Mouse (Mus musculus): ENCODE results near the gene Aldob. TPM values are rescaled to one million over a fixed set of nuclear protein-coding genes. Genes with fewer than 3 reads are reported as not detected.

Gene Aldob
- polyA plus RNA-seq (2015; fragmentation: Nextera tagmentation; extraction: Ambion mirVana) = 0.43 and 0.47 TPM in 2 replicates

DNA sequence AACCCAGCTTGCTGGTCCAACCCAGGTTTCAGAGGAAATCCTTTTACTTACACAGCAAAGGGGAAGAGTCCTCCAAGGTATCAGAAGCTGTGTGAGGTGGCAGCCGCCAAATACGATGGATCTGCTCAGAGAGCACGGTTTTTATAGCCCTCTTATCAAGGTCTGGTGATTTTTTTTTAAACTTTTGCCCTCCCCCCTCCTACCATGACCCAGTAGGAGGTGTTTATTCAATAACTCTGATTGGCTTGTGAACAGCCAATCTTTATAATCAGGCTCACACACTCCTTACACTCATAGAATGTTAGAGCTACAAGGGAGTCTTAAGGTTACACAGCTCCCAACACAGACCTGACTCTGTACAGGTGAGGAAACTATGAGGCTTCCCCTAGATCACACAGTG is at the start of gene Aldob:
Gene Aldob (minus strand): TSS at position 164 of the 400 bp plus-strand sequence.
- Histone ChIP-seq H3K27ac (replicated peaks) (no peak within 1 kb of the TSS), H3K4me3 (no peak within 1 kb of the TSS), H3K4me1 (replicated peaks) (no peaks in the 10 kb centered on the region), H3K9ac (no peak within 1 kb of the TSS), H3K27me3 (no peaks in the 10 kb centered on the region), H3K36me3 (no peaks in the 10 kb centered on the region), H3K9me3 (no peaks in the 10 kb centered on the region), H3K4me2 (no peak within 1 kb of the TSS)
- ATAC-seq (ENCODE audit: low FRiP score, low read depth) = no peak
- WGBS = 73% methylated on average over 3 of the region's 3 CpGs

DNA sequence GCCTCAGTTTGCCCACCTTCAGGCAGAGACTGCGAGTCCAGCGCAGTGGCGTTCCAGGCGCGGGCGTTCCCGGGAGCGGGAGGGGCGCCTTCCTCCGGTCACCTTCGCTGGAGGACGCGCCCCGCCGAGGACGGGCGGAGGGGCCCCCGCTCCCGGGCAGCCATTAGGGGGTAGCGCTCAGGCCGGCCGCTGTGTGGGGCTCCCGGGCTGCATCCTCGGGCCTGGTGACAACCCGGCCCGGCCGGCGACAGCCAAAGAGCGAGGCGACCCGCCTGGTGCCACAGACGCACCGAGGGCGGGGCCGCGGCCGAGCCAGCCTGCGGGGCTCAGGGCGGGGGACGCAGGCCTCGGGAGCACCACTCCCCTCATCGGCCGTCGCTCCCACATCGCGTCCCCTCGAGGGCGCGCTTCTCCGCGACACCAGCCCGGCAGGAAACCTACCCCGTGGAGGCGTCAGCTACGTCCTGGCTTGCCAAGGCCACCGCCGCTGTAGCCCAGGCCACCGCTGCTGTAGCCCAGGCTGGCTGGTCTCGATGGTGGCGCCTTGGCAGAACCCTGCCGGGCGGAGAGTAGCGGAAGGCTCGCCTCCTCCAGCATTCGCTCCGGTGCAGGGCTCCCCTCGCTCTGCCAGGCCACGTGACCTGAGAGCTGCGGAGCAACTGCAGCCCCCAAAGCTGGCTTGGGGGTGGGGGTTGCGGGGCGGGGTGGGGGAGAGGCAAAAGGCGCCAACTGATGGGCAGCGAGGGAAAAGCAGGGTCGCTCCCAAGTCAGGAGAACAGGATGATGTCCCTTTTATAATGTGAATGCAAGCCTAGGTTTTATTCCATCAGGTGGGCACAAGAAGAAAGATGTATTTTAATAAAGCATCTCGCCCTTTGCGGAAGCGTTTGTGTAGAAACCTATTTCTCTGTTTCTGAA is 48.1 kb upstream of the Aldob start, which contains the start of gene Tmem246:
Gene Tmem246 (minus strand): TSS at position 694 of the 918 bp plus-strand sequence.
- ATAC-seq (ENCODE audit: low FRiP score, low read depth) = peak; percentile 94
- H3K4me3 ChIP-seq = peak within 1 kb of the TSS; percentile 66
- no peaks in the 10 kb centered on the region for H3K36me3 ChIP-seq
- under 1% methylated on average over 65 of the region's 77 CpGs for WGBS
- H3K27ac ChIP-seq (replicated peaks) = peak within 1 kb of the TSS; percentile 94
- peaks cover 14% of the 10 kb centered on the region for H3K4me1 ChIP-seq (replicated peaks)
- peak within 1 kb of the TSS; percentile 73 for H3K9ac ChIP-seq
- H3K4me2 ChIP-seq = peak within 1 kb of the TSS; percentile 76
- no peaks in the 10 kb centered on the region for H3K27me3 ChIP-seq
- no peaks in the 10 kb centered on the region for H3K9me3 ChIP-seq

DNA sequence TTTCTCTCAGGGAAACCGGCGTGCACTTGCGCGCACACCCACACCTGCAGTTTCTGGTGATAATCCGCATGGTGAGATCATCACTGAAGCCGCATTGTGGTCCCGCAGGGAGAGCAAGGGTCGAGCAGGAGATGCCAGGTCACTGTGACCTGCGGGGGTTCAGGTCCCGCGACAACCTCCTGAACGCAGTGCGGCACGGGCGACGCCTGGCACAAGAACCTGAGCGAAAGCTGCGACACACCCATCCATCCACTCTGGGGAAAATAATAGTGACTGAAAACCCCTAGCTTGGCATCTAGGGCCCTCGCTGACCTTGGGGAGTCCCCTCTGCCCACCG is 47.5 kb upstream of the Aldob start:
- no peak; the same call in 1 of the 2 replicates for ATAC-seq (ENCODE audit: low FRiP score, low read depth)
- Histone ChIP-seq H3K9me3 (no peaks in the 10 kb centered on the region), H3K4me2 (peak overlapping the region; percentile 76), H3K9ac (peak overlapping the region; percentile 73), H3K4me1 (replicated peaks) (peaks cover 17% of the 10 kb centered on the region), H3K27me3 (no peaks in the 10 kb centered on the region), H3K27ac (replicated peaks) (peak overlapping the region; percentile 94), H3K36me3 (no peaks in the 10 kb centered on the region), H3K4me3 (peak overlapping the region; percentile 66)
- WGBS = 2% methylated on average over 20 of the region's 20 CpGs

GRCm38 (mm10) chr4:49590152-49590551 is 40.8 kb upstream of the Aldob start:
- WGBS = 84% methylated on average over 2 of the region's 2 CpGs
- H3K27ac ChIP-seq (replicated peaks) = no peak overlapping the region
- ATAC-seq (ENCODE audit: low FRiP score, low read depth) = no peak
- H3K9ac ChIP-seq = no peak overlapping the region
- H3K36me3 ChIP-seq = peaks cover 19% of the 10 kb centered on the region
- H3K4me2 ChIP-seq = no peak overlapping the region
- no peaks in the 10 kb centered on the region for H3K9me3 ChIP-seq
- no peaks in the 10 kb centered on the region for H3K27me3 ChIP-seq
- peaks cover 3% of the 10 kb centered on the region; the same call in 1 of the 2 replicates for H3K4me1 ChIP-seq (replicated peaks)
- H3K4me3 ChIP-seq = no peak overlapping the region

DNA sequence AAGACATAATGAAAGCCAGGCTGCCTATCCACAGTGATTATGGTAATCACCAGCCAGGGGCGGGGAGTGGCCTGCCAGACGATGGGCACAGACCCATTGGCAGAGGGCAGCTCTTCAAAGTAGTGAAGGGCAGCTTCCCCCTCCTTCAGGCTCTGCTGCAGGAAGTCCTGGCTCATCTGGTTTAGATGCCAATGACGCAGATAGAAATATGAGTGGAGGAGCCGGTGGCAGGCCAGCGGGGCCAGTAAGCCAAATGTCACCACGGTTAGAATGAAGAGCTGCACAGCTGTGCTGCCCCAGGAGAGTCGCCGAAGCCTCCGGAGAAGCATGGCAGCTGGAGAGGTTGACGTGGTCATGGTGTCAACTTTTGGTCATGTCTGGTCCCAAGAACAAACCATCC is 37.5 kb upstream of the Aldob start:
- Histone ChIP-seq H3K4me3 (no peak overlapping the region), H3K27ac (replicated peaks) (no peak overlapping the region), H3K36me3 (peaks cover 32% of the 10 kb centered on the region), H3K27me3 (no peaks in the 10 kb centered on the region), H3K4me1 (replicated peaks) (peaks cover 9% of the 10 kb centered on the region; the same call in 1 of the 2 replicates), H3K9ac (no peak overlapping the region), H3K9me3 (no peaks in the 10 kb centered on the region), H3K4me2 (no peak overlapping the region)
- ATAC-seq (ENCODE audit: low FRiP score, low read depth) = no peak
- 90% methylated on average over 10 of the region's 10 CpGs for WGBS

- Histone ChIP-seq H3K27ac (replicated peaks) (0 out of 2 replicates have a peak overlapping the region, but pooled peaks have one; percentile 40), H3K4me2 (no peak overlapping the region), H3K36me3 (peaks cover 32% of the 10 kb centered on the region), H3K9ac (no peak overlapping the region), H3K27me3 (no peaks in the 10 kb centered on the region), H3K4me1 (replicated peaks) (peaks cover 9% of the 10 kb centered on the region; the same call in 1 of the 2 replicates), H3K4me3 (no peak overlapping the region), H3K9me3 (no peaks in the 10 kb centered on the region)
- ATAC-seq (ENCODE audit: low FRiP score, low read depth) = peak; percentile 67
- 75% methylated on average over 7 of the region's 7 CpGs for WGBS
Measured at GRCm38 (mm10) chr4:49585524-49586101, 36.3 kb upstream of the Aldob start.

GRCm38 (mm10) chr4:49583965-49584831 is 34.9 kb upstream of the Aldob start:
- Histone ChIP-seq H3K9me3 (no peaks in the 10 kb centered on the region), H3K36me3 (peaks cover 32% of the 10 kb centered on the region), H3K4me3 (no peak overlapping the region), H3K27ac (replicated peaks) (peak overlapping the region; percentile 40; the same call in 1 of the 2 replicates), H3K27me3 (no peaks in the 10 kb centered on the region), H3K9ac (no peak overlapping the region), H3K4me1 (replicated peaks) (peaks cover 9% of the 10 kb centered on the region; the same call in 1 of the 2 replicates), H3K4me2 (no peak overlapping the region)
- ATAC-seq (ENCODE audit: low FRiP score, low read depth) = 0 out of 2 replicates have a peak, but pooled peaks have one; percentile 28
- WGBS = 56% methylated on average over 14 of the region's 14 CpGs

DNA sequence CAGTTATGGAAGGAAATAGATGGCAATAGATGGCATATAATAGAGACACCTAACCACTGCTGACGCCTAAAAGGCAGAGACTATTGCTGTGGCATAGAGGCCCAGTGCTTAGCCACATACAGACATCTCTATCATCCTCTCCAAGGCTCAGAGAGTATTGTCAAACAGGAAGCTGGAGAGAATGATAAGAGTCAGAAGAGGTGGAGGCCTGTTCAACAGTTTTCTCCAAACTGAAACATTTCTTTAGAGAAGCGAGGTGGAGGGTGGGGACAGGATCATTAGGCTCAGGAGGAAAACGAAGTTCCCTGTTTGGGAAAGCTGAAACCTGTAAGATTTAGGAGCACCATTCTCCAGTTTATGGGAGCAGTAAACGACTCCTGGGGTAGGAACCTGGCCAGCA is 31.9 kb upstream of the Aldob start:
- Histone ChIP-seq H3K9ac (no peak overlapping the region), H3K36me3 (peaks cover 24% of the 10 kb centered on the region), H3K4me3 (no peak overlapping the region), H3K27ac (replicated peaks) (no peak overlapping the region), H3K4me2 (no peak overlapping the region), H3K4me1 (replicated peaks) (peaks cover 9% of the 10 kb centered on the region; the same call in 1 of the 2 replicates), H3K9me3 (no peaks in the 10 kb centered on the region), H3K27me3 (no peaks in the 10 kb centered on the region)
- ATAC-seq (ENCODE audit: low FRiP score, low read depth) = no peak
- WGBS = 82% methylated on average over 4 of the region's 4 CpGs

GRCm38 (mm10) chr4:49572194-49572593 is 22.8 kb upstream of the Aldob start:
- no peak overlapping the region for H3K4me2 ChIP-seq
- WGBS = 84% methylated on average over 4 of the region's 4 CpGs
- no peak for ATAC-seq (ENCODE audit: low FRiP score, low read depth)
- H3K9ac ChIP-seq = no peak overlapping the region
- H3K27me3 ChIP-seq = no peaks in the 10 kb centered on the region
- H3K36me3 ChIP-seq = no peaks in the 10 kb centered on the region
- H3K4me3 ChIP-seq = no peak overlapping the region
- no peaks in the 10 kb centered on the region for H3K9me3 ChIP-seq
- no peak overlapping the region for H3K27ac ChIP-seq (replicated peaks)
- no peaks in the 10 kb centered on the region for H3K4me1 ChIP-seq (replicated peaks)

- Histone ChIP-seq H3K4me2 (no peak overlapping the region), H3K27ac (replicated peaks) (no peak overlapping the region), H3K4me3 (no peak overlapping the region), H3K9me3 (no peaks in the 10 kb centered on the region), H3K36me3 (no peaks in the 10 kb centered on the region), H3K4me1 (replicated peaks) (no peaks in the 10 kb centered on the region), H3K27me3 (no peaks in the 10 kb centered on the region), H3K9ac (no peak overlapping the region)
- ATAC-seq (ENCODE audit: low FRiP score, low read depth) = peak; percentile 38; the same call in 1 of the 2 replicates
- WGBS = 18% methylated on average over 3 of the region's 3 CpGs
Measured at GRCm38 (mm10) chr4:49567613-49568012, 18.3 kb upstream of the Aldob start.

DNA sequence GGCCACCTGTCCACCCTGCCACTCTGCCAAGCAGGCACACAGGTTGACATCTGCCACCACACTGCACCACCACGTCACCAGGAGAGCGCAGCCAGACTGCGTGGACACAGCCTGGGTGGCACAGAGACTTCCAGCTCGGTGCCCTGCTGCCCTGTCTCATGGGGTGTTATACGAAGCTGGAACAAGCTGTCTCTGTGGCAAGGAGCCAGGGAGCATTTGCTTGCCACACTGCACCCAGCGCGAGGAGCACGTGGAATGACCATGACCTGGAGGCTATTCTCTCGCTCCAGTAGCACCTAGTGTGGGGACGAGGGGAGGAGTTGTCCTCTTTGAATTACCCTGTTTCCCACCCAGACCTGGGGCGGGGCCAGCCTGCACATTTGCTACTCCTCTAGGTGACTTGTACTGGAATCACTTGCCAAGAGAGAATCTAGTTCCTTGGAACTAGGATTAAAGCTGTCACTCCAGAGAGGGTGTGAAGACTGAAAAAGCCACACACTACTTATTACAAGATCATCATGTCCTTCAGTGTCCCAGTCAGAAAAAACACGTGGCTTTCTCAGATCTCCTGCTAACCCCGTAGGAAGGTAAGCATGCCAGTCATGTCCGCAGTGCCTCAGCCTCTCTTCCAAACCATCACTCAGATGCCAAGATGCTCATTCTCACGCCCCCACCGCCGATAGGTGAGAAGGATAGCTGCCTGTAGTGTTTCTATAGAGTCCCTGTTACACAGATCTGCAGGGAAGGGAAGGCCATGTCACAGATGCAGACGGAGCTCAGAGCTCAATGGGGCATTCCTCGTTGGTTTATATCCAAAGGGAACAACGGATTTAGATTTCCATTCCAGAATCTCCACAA is 10.8 kb upstream of the Aldob start:
- no peak overlapping the region for H3K27ac ChIP-seq (replicated peaks)
- H3K4me2 ChIP-seq = 0 out of 2 replicates have a peak overlapping the region, but pooled peaks have one; percentile 6
- no peaks in the 10 kb centered on the region for H3K27me3 ChIP-seq
- 0 out of 2 replicates have a peak, but pooled peaks cover 5% of the 10 kb centered on the region for H3K4me1 ChIP-seq (replicated peaks)
- no peak overlapping the region for H3K9ac ChIP-seq
- no peak overlapping the region for H3K4me3 ChIP-seq
- 59% methylated on average over 20 of the region's 20 CpGs for WGBS
- no peaks in the 10 kb centered on the region for H3K36me3 ChIP-seq
- peak; percentile 66; the same call in 1 of the 2 replicates for ATAC-seq (ENCODE audit: low FRiP score, low read depth)
- no peaks in the 10 kb centered on the region for H3K9me3 ChIP-seq

Data from hindbrain, embryonic 15.5 days (tissue).